Mouse (Mus musculus): ENCODE measurements around the gene Fyttd1. TPM values are rescaled to one million over a fixed set of nuclear protein-coding genes. Genes with fewer than 3 reads are reported as not detected.

The Fyttd1 gene
- polyA plus RNA-seq, 1 experiment: 39.8 TPM

DNA sequence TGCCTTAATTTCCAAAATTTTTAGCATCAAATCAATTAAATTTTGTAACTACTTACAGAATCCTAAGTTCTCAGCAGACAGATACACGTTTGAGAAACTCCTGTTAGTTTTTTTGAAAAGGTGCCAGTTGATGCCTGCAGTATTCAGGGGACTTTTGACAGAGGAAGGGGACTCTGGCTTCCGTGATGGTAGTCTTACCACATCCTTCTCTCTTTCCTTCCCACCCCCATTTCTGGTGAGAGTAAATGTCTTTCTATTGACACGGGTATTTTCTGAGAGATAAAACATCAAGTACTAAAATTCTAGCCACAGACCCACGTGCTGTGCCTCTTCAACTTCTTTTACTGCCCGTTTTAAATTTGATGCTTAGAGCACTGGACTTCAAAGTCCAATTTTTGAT is 76.5 kb downstream of the Fyttd1 start:
- TF ChIP-seq USF1 (IDR thresholded peaks at IDR 0.05; ENCODE audit: low read depth): no peak
- TF ChIP-seq MYOD1 (IDR thresholded peaks at IDR 0.05; ENCODE audit: control insufficient read depth in 1 of 3, insufficient read length in 2 of 3, low read depth in 2 of 3): no peak
- TF ChIP-seq POLR2A (IDR thresholded peaks at IDR 0.05; ENCODE audit: insufficient read length, low read depth): no peak
- TF ChIP-seq MYOG (IDR thresholded peaks at IDR 0.05; ENCODE audit: control insufficient read depth in 1 of 3, insufficient read depth in 1 of 3, insufficient read length in 2 of 3, low read depth in 2 of 3): no peak
- no peak for TF ChIP-seq SRF (IDR thresholded peaks at IDR 0.05; ENCODE audit: control insufficient read depth, insufficient read length, low read depth)
- no peak for TF ChIP-seq CEBPB (IDR thresholded peaks at IDR 0.05; ENCODE audit: insufficient read depth, poor library complexity, severe bottlenecking)
- no peak overlapping the region for H3K4me3 ChIP-seq
- H3ac ChIP-seq (ENCODE audit: control insufficient read depth, insufficient read length): no peak overlapping the region
- no peaks in the 10 kb centered on the region for H3K27me3 ChIP-seq (ENCODE audit: control insufficient read depth, insufficient read depth, insufficient read length)
- H3K4me2 ChIP-seq (ENCODE audit: low read depth): no peak overlapping the region
- H3K79me2 ChIP-seq (ENCODE audit: control insufficient read depth, insufficient read depth): no peaks in the 10 kb centered on the region
- H3K36me3 ChIP-seq (ENCODE audit: control insufficient read depth, insufficient read depth): peaks cover 11% of the 10 kb centered on the region

DNA sequence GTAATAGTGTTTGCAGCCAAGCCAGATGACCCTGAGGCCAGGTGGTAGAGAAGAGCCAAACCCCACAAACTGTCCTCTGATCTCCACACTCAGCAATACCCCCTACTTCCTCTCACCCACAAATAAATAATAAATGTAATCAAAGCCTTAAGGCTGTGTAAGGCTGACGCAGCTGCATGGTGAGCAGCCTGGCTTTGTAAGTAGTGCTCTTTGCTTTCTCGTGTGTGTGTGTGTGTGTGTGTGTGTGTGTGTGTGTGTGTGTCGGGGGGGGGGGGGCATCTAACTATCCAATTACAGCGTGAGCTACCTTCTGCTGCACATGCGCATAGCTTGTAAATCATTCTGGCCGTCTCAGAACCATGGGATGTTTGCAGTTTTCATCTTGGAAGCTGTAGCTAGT is 77.0 kb downstream of the Fyttd1 start:
- H3K4me2 ChIP-seq (ENCODE audit: low read depth): no peak overlapping the region
- no peaks in the 10 kb centered on the region for H3K79me2 ChIP-seq (ENCODE audit: control insufficient read depth, insufficient read depth)
- H3K4me3 ChIP-seq: no peak overlapping the region
- H3ac ChIP-seq (ENCODE audit: control insufficient read depth, insufficient read length): no peak overlapping the region
- no peak for TF ChIP-seq TCF3 (IDR thresholded peaks at IDR 0.05; ENCODE audit: insufficient read length, low read depth)
- no peak for TF ChIP-seq POLR2A (IDR thresholded peaks at IDR 0.05; ENCODE audit: insufficient read length, low read depth)
- TF ChIP-seq MYOG (IDR thresholded peaks at IDR 0.05; ENCODE audit: control insufficient read depth in 1 of 3, insufficient read depth in 1 of 3, insufficient read length in 2 of 3, low read depth in 2 of 3): no peak
- no peak for TF ChIP-seq POLR2AphosphoS2 (IDR thresholded peaks at IDR 0.05; ENCODE audit: insufficient read length, low read depth)
- no peak for TF ChIP-seq CEBPB (IDR thresholded peaks at IDR 0.05; ENCODE audit: insufficient read depth, poor library complexity, severe bottlenecking)
- no peak for TF ChIP-seq MYOD1 (IDR thresholded peaks at IDR 0.05; ENCODE audit: control insufficient read depth in 1 of 3, insufficient read length in 2 of 3, low read depth in 2 of 3)
- no peak for TF ChIP-seq TCF12 (IDR thresholded peaks at IDR 0.05; ENCODE audit: insufficient read depth, poor library complexity, severe bottlenecking)
- TF ChIP-seq E2F4 (IDR thresholded peaks at IDR 0.05; ENCODE audit: insufficient read depth): no peak
- H3K27me3 ChIP-seq (ENCODE audit: control insufficient read depth, insufficient read depth, insufficient read length): no peaks in the 10 kb centered on the region
- H3K36me3 ChIP-seq (ENCODE audit: control insufficient read depth, insufficient read depth): peaks cover 11% of the 10 kb centered on the region

DNA sequence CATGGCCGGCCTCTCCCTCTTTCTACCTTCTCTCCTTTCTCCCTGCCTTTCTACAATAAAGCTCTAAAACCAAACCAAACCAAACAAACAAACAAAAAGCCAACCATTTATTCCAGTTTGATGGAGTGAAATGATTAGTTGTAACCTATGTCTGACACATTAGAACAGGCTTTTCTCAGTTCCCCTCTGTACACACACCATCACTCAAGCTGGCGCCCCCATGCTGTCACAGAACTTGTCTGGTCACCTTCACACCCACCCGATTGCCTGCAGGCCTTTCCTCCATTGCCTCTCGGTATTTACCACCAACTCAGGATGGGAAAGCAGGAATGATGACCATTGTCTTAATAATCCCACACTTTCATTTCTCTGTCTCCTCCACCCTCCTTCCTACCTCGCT is 79.6 kb downstream of the Fyttd1 start:
- Histone ChIP-seq H3K36me3 (ENCODE audit: control insufficient read depth, insufficient read depth) (peaks cover 22% of the 10 kb centered on the region), H3K27me3 (ENCODE audit: control insufficient read depth, insufficient read depth, insufficient read length) (no peaks in the 10 kb centered on the region), H3K4me3 (no peak overlapping the region), H3ac (ENCODE audit: control insufficient read depth, insufficient read length) (no peak overlapping the region), H3K79me2 (ENCODE audit: control insufficient read depth, insufficient read depth) (no peaks in the 10 kb centered on the region), H3K4me2 (ENCODE audit: low read depth) (no peak overlapping the region)
- TF ChIP-seq POLR2A (IDR thresholded peaks at IDR 0.05; ENCODE audit: insufficient read length, low read depth): no peak
- TF ChIP-seq POLR2AphosphoS2 (IDR thresholded peaks at IDR 0.05; ENCODE audit: insufficient read length, low read depth): no peak
- no peak for TF ChIP-seq USF1 (IDR thresholded peaks at IDR 0.05; ENCODE audit: low read depth)
- TF ChIP-seq MYOD1 (IDR thresholded peaks at IDR 0.05; ENCODE audit: control insufficient read depth in 1 of 3, insufficient read length in 2 of 3, low read depth in 2 of 3): no peak
- no peak for TF ChIP-seq TCF3 (IDR thresholded peaks at IDR 0.05; ENCODE audit: insufficient read length, low read depth)
- no peak for TF ChIP-seq SRF (IDR thresholded peaks at IDR 0.05; ENCODE audit: control insufficient read depth, insufficient read length, low read depth)
- no peak for TF ChIP-seq E2F4 (IDR thresholded peaks at IDR 0.05; ENCODE audit: insufficient read depth)
- TF ChIP-seq REST (IDR thresholded peaks at IDR 0.05; ENCODE audit: insufficient read depth, insufficient read length): no peak
- TF ChIP-seq MAX (IDR thresholded peaks at IDR 0.05; ENCODE audit: low read depth): no peak
- no peak for TF ChIP-seq MYOG (IDR thresholded peaks at IDR 0.05; ENCODE audit: control insufficient read depth in 1 of 3, insufficient read depth in 1 of 3, insufficient read length in 2 of 3, low read depth in 2 of 3)
- no peak for TF ChIP-seq TCF12 (IDR thresholded peaks at IDR 0.05; ENCODE audit: insufficient read depth, poor library complexity, severe bottlenecking)
- no peak for TF ChIP-seq CEBPB (IDR thresholded peaks at IDR 0.05; ENCODE audit: insufficient read depth, poor library complexity, severe bottlenecking)

Other genes starting within 250 kb of the Fyttd1 start
- gene Tnk2, start 233.6 kb upstream of the Fyttd1 start, polyA plus RNA-seq (2012; fragmentation: generic; extraction: Trizol): 35.0 TPM
- gene Muc4, start 141.6 kb upstream of the Fyttd1 start, polyA plus RNA-seq (2012; fragmentation: generic; extraction: Trizol): 0.12 TPM
- gene Muc20, start 80.1 kb upstream of the Fyttd1 start, polyA plus RNA-seq (2012; fragmentation: generic; extraction: Trizol): 0.01 TPM
- gene Smbd1, start 67.0 kb upstream of the Fyttd1 start, polyA plus RNA-seq (2012; fragmentation: generic; extraction: Trizol): not detected
- gene Rubcn, start 266 bp downstream of the Fyttd1 start, polyA plus RNA-seq (2012; fragmentation: generic; extraction: Trizol): 34.0 TPM
- gene Lrch3, start 36.6 kb downstream of the Fyttd1 start, polyA plus RNA-seq (2012; fragmentation: generic; extraction: Trizol): 9.0 TPM
- gene Iqcg, start 178.7 kb downstream of the Fyttd1 start, polyA plus RNA-seq (2012; fragmentation: generic; extraction: Trizol): 0.80 TPM
- gene Rpl35a, start 179.0 kb downstream of the Fyttd1 start, polyA plus RNA-seq (2012; fragmentation: generic; extraction: Trizol): 2,314 TPM
- 0.78 TPM for gene Lmln, start 185.0 kb downstream of the Fyttd1 start, polyA plus RNA-seq (2012; fragmentation: generic; extraction: Trizol)